Mouse (Mus musculus) spleen, adult 18-20 months (tissue): ENCODE measurements around the gene Ecm2.

Experiments used
- DNase-seq, 2 experiments: peaks; one replicate each; pipeline ENCODE4 v3.0.0; 2022; ENCODE audit warnings: mixed read lengths in 2 of 2

Ecm2 gene

GRCm38 (mm10) chr13:49504510-49504909 lies at the start of gene Ecm2:
Ecm2 (plus strand) TSS chr13:49504810.
- no peak for DNase-seq

GRCm38 (mm10) chr13:49460276-49460675 lies 44.3 kb upstream of the Ecm2 start:
- no peak for DNase-seq

GRCm38 (mm10) chr13:49460692-49461414 lies 43.8 kb upstream of the Ecm2 start:
- DNase-seq, result no peak

- DNase-seq, result no peak
Observed at GRCm38 (mm10) chr13:49461458-49462132, 43.0 kb upstream of the Ecm2 start.

- DNase-seq, result no peak
Observed at GRCm38 (mm10) chr13:49462921-49463320, 41.7 kb upstream of the Ecm2 start.

GRCm38 (mm10) chr13:49465875-49466274 lies 38.7 kb upstream of the Ecm2 start:
- no peak for DNase-seq

- DNase-seq, result no peak
Observed at GRCm38 (mm10) chr13:49466393-49467075, 38.1 kb upstream of the Ecm2 start.

GRCm38 (mm10) chr13:49467585-49467984 lies 37.0 kb upstream of the Ecm2 start:
- DNase-seq, result no peak

- no peak for DNase-seq
Observed at GRCm38 (mm10) chr13:49469002-49469401, 35.6 kb upstream of the Ecm2 start.

- DNase-seq, result no peak
Observed at GRCm38 (mm10) chr13:49470319-49470718, 34.3 kb upstream of the Ecm2 start.

- no peak for DNase-seq
Observed at GRCm38 (mm10) chr13:49470806-49471205, 33.8 kb upstream of the Ecm2 start.

GRCm38 (mm10) chr13:49471981-49472675 lies 32.5 kb upstream of the Ecm2 start:
- no peak for DNase-seq

- no peak for DNase-seq
Observed at GRCm38 (mm10) chr13:49472676-49473005, 32.0 kb upstream of the Ecm2 start.

GRCm38 (mm10) chr13:49477887-49478286 lies 26.7 kb upstream of the Ecm2 start:
- DNase-seq, result no peak

GRCm38 (mm10) chr13:49478851-49479374 lies 25.7 kb upstream of the Ecm2 start:
- DNase-seq, result no peak

GRCm38 (mm10) chr13:49479399-49479798 lies 25.2 kb upstream of the Ecm2 start:
- no peak for DNase-seq

GRCm38 (mm10) chr13:49480057-49480456 lies 24.6 kb upstream of the Ecm2 start:
- DNase-seq, result no peak

GRCm38 (mm10) chr13:49480551-49480950 lies 24.1 kb upstream of the Ecm2 start:
- no peak for DNase-seq

GRCm38 (mm10) chr13:49485388-49485787 lies 19.2 kb upstream of the Ecm2 start:
- no peak for DNase-seq

GRCm38 (mm10) chr13:49492376-49493368 lies 11.9 kb upstream of the Ecm2 start, which contains the start of gene Tes3-ps:
Tes3-ps (plus strand) TSS chr13:49493318.
- DNase-seq, result no peak

- no peak for DNase-seq
Observed at GRCm38 (mm10) chr13:49505776-49506175, 1.2 kb downstream of the Ecm2 start.

GRCm38 (mm10) chr13:49507176-49507575 lies 2.6 kb downstream of the Ecm2 start:
- DNase-seq, result no peak
